ENCODE assay signal across 23 mouse cellular contexts in the genomic region with DNA sequence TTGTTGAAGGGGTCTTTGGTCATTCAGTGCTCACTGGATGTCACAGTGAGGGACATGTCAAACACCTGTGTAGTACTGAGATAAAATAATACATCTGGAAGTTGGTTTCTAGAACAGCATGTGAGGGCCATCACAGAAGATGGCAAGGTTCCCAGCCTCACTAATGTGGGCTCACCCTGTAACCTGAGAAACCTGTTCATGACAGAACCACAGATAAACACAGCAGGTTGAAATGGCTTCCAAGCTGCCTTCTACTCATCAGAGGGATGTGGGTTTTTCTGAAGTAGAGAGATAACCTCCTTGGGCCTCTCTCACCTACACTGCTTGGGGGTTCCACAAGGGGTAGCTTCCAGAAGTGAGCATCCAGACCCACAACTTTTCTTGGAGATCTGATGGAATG. TPM values are rescaled to one million over a fixed set of nuclear protein-coding genes. Genes with fewer than 3 reads are reported as not detected.
DNase-seq lines count a peak whose midpoint lies in the region; TF ChIP-seq lines count a peak whose summit lies in the region.
"Had no signal": no experiment of that assay in that cellular context is flagged by ENCODE, and none has a peak within 500 bp of the region (broad histone marks: within the 10 kb centered on the region; RNA-seq: fewer than 3 reads in every experiment).

No protein-coding gene starts in this region.

- H3K27ac ChIP-seq in MEL (ENCODE audit: control insufficient read depth, low read depth, low read length): no peak overlapping the region

- TF ChIP-seq CTCF in MEL (IDR thresholded peaks at IDR 0.05 in 2 of 3, conservative IDR thresholded peaks at IDR 0.05 in 1 of 3; ENCODE audit: control insufficient read depth in 1 of 3, insufficient read depth in 1 of 3, low read depth in 2 of 3, low read length in 3 of 3, poor library complexity in 1 of 3, severe bottlenecking in 1 of 3): no peak

- TF ChIP-seq RAD21 in MEL (IDR thresholded peaks at IDR 0.05; ENCODE audit: low read depth, low read length): no peak

- peaks cover 0 to 6% of the 10 kb centered on the region in 2 experiments; a peak in 2 of 4 replicates for H3K4me1 ChIP-seq in MEL (ENCODE audit: control insufficient read depth in 1 of 2, insufficient read depth in 2 of 2, low read length in 2 of 2)

- peak; percentile 50 to 53 for TF ChIP-seq EP300 in MEL (IDR thresholded peaks at IDR 0.05; ENCODE audit: low read depth in 1 of 2, low read length in 2 of 2)

- no peak overlapping the region for H3K4me3 ChIP-seq in MEL (ENCODE audit: control insufficient read depth in 1 of 2, insufficient read depth in 1 of 2, low read depth in 2 of 2, low read length in 2 of 2)

- H3K27me3 ChIP-seq in MEL (ENCODE audit: control insufficient read depth in 1 of 2, insufficient read depth in 2 of 2, low read length in 2 of 2): no peaks in the 10 kb centered on the region
- H3K27me3 ChIP-seq: CH12.LX had no signal

- peaks cover 0 to 3% of the 10 kb centered on the region in 2 experiments; a peak in 1 of 4 replicates for H3K36me3 ChIP-seq in MEL (ENCODE audit: control insufficient read depth in 1 of 2, insufficient read depth in 2 of 2, low read length in 2 of 2)
- H3K36me3 ChIP-seq: G1E had no signal

- no peaks in the 10 kb centered on the region for H3K9me3 ChIP-seq in MEL (replicated peaks; ENCODE audit: insufficient read depth, low read length)

- DNase-seq in thymus, postnatal 0 days (ENCODE audit: low spot score): peak; percentile 11
- DNase-seq in thymus, postnatal 10 days (ENCODE audit: low spot score in 2 of 2): no peak
- DNase-seq in 416B (ENCODE audit: low read depth) (peak; percentile 36), MEL (ENCODE audit: low read depth, low spot score) (peak; percentile 68), NIH3T3 (ENCODE audit: low read depth) (peak; percentile 25)
- DNase-seq in kidney, postnatal 4 days: no peak
- no peak for DNase-seq in spleen, postnatal 4 days (ENCODE audit: low spot score in 2 of 2)
- no peak for DNase-seq in heart, adult 9 months (ENCODE audit: low spot score in 2 of 2)
- DNase-seq: adrenal gland, adult 2 months; adrenal gland, adult 8-10 months; adrenal gland, postnatal 10 days; adrenal gland, postnatal 14 days; adrenal gland, postnatal 25 days; adrenal gland, postnatal 36 days; B cell, adult 2 months; cerebellum, adult 11 months; cerebellum, adult 11-12 months; cerebellum, adult 18-20 months; cerebellum, adult 2 months; cerebellum, adult 8-10 months had no signal

- TF ChIP-seq POLR2A in MEL (IDR thresholded peaks at IDR 0.05; ENCODE audit: control insufficient read depth in 1 of 2, insufficient read depth in 1 of 2, low read depth in 1 of 2, low read length in 2 of 2, poor library complexity in 1 of 2): no peak

- H3K79me2 ChIP-seq in MEL (ENCODE audit: control insufficient read depth, insufficient read depth, low read length, poor library complexity): no peaks in the 10 kb centered on the region

- H3K9ac ChIP-seq in MEL (ENCODE audit: control insufficient read depth, low read depth, low read length, poor library complexity, severe bottlenecking): no peak overlapping the region

TF ChIP-seq in MEL, 35 proteins besides CTCF, POLR2A, EP300 and RAD21:
- TF ChIP-seq TCF12 (IDR thresholded peaks at IDR 0.05; ENCODE audit: low read depth, low read length): peak; percentile 58
- TF ChIP-seq TAL1 (IDR thresholded peaks at IDR 0.05; ENCODE audit: low read length): peak; percentile 69
- TF ChIP-seq ETS1 (IDR thresholded peaks at IDR 0.05; ENCODE audit: low read depth, low read length): peak; percentile 34; the same call in 1 of the 2 replicates
- TF ChIP-seq MAX (IDR thresholded peaks at IDR 0.05; ENCODE audit: low read length): no peak
- no peak for TF ChIP-seq USF1 (IDR thresholded peaks at IDR 0.05; ENCODE audit: low read depth, low read length)
TF ChIP-seq in MEL: peak in this region for 3.

RNA-seq across cellular contexts. Expression of gene Cracr2a, which starts 48.5 kb away (rescaled TPM):
- 2.0 and 2.7 TPM in 2 replicates for polyA plus RNA-seq in thymus, postnatal 0 days (2015; fragmentation: Nextera tagmentation; extraction: Ambion mirVana)
- 1.9 and 2.2 TPM in 2 replicates for total RNA-seq in MEL (2012; rRNA removed)
- 1 to 10 TPM in 1 of 2 experiments, not detected in 1; 3.1 TPM for polyA plus RNA-seq in MEL (2012; ENCODE audit: insufficient read depth in 1 of 2, insufficient read length in 2 of 2, low read depth in 1 of 2, low replicate concordance in 2 of 2, missing spikeins in 1 of 2)
- polyA plus RNA-seq: G1E, Patski had no signal

Comparison
In these comparisons a context has a peak if more than half of its experiments do, and no peak if none do; other contexts are left out.
1. DNase-seq: peak in thymus, postnatal 0 days (single experiment), 416B (single experiment), MEL (single experiment) and NIH3T3 (single experiment); none in thymus, postnatal 10 days (0 of 2), kidney, postnatal 4 days (0 of 2), spleen, postnatal 4 days (0 of 2) and heart, adult 9 months (0 of 2).